Mouse (Mus musculus): ENCODE data around the gene H2afy2.

Gene H2afy2

GRCm38 (mm10) chr10:61783621-61784251 is at the start of gene H2afy2:
Gene H2afy2 (minus strand): TSS chr10:61784147.
- DNase-seq, result peak; percentile 2 to 3

- DNase-seq, result no peak
Measured at GRCm38 (mm10) chr10:61832713-61833112, 48.8 kb upstream of the H2afy2 start.

- DNase-seq, result no peak
Measured at GRCm38 (mm10) chr10:61831741-61832140, 47.8 kb upstream of the H2afy2 start.

DNA sequence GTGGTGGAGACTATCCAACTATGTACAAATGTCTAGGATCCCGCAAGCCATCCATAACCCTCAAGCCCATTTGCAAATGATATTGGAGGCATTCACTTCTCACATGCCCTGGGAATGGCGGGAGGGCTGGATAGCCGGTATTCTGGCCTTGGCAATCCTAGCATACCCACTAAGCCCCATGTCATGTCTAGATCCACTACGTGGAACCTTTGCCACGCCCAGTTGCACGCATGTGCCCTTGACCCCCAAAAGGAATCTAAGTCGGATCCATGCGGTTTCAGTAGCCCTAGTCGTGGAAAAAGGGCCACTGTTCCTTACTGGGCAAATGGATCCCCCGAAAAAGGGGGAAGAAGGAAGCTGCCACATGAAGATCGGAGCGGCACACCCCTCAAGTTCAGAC is 47.3 kb upstream of the H2afy2 start:
- DNase-seq, result no peak

GRCm38 (mm10) chr10:61830817-61831216 is 46.9 kb upstream of the H2afy2 start:
- no peak for DNase-seq

DNA sequence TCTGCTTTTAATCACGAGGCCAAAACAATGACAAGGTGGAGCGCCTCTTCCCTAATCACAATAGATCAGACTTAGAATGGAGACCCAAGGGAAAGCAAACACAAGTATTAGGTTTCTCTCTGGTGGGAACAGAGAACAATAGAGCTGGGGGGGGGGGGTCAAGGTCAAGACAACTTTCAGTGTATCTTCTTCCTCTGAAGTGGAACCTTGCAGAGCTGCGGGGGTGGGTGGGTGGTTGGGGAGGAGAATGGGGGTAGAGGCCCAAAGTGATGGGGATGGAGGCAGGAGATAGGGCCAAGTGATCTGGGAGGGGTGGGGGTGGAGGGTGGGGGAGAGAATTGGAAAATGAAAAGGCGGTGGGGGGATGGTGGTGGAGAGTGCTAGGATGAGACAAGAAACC is 45.1 kb upstream of the H2afy2 start:
- DNase-seq, result no peak

DNA sequence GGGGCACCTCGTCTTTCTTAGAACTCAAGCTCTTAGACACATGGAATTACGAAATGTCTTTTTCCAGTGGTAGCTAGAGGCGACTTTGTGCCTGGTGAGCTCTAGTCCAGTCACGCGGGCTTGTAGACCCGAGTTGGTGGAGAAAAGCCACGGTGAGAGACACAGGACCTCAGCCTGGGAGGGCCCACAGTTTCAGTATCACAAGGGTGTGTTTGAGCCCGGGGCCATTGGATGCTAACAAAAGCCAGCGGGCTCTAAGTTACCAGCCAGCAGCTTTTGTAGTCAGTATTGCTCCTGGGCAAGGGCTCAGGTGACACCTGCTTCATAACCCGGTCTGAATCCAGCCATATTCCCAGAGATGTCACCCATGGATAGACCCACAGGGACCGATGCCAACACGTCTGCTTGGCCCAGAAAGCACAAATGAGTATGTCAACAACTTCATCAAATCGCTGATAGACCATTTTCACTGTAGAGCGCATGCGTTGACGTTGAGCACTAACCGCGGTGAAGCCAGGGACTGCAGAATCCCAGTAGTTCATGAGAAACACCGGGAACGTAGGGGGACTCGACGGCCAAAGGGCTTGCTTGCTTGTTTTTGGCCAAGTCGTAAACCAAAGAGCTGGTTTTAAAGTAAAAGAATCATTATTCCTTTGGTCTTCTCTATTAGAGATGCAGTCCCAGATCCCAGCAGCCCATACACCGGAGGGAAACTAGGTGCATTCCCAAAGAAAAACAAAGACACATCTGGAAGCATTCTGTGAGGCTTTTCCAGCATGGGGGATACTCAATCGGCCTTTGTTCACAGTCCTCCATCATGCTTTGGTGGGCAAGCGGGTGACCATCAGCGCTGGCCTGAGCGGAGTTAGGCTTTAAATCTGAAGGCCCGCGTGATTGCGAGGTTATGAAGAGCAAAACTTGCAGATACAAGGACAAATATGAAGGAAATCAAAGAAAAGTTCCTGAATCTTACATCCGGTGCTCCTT is 44.3 kb upstream of the H2afy2 start:
- DNase-seq, result no peak

DNA sequence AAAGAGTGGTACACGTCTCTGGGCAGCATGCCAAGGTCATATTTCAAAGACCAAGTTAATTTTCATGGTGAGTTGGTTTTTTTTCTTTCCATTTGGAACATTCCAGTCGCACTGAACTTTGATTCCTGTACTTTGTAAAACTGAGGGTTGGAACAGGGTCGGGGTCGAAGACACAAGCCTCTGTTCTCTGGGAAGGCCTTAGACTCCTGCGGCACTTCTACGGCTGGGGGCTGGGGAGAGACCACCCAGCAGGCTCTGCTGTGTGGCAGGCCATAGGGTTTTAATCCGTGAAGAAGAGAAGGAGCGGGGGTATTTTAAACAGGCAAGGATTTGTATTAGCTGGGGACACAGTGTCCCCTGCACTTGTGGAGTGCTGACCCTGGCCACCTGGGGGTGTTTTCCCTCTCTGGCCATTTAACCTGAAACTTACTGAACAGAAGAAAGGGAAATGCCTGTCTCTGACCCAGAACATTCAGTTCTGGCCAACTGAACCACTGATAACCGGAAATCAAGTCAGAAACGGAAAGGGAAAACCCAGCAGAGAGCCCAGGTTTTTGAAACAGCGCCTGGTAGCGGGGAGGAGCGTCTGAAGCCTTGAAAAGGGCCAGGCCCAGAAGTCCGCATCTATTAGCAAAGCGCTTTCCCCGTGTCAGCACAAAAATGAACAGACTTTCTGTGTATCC is 42.9 kb upstream of the H2afy2 start:
- no peak for DNase-seq

DNA sequence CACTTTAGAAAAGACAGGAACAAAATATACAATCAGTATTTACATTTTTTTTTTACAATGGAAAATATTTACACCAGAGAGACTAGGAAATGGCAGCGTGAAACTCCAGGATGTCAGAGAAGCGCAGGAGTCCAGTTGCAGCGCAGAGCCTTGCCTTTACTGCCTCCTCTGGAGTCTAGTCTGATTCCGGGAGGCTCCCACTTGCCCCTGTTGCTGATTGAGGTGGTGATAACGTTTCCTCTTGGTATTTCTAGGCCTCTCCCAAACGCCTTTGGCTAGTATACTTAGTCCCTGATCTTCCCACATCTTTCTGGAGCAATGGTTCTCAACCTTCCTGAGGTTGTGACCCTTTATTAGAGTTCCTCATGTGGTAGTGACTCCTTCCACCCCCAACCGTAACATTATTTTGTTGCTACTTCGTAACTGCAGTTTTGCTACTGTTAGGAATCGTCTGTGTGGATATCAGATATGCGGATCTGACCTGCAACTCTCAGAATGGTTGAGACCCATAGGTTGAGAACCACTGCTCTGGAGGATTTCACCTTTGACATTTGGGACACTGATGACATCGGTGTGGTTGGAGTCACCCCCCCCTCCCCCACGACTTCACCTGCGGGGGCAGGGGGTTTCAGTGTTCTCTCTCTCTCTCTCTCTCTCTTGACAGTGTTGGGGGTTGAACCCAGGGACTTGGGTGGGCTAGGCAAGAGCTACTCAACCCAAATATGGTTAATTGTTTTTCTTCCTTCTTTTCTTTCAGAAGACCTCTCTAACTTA is 42.2 kb upstream of the H2afy2 start:
- no peak for DNase-seq

DNA sequence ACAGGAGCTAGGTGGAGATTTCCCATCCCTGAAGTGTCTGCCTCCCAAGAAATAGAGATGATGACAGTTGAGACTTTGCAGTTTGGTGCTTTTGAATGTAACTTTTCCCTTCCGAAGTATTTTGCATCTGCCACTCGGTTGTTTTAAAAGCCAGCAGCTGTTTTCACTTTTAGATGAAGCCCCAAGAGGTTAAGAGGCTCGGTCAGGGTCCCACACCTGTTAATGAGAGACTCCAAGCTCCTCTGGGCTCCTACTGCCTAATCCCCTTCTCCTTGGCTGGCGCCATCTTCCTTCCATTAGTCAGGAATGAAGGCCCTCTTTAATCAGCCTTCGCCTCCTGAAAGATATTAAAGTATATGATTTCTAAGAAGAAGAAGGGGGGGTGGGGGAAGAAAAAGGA is 41.6 kb upstream of the H2afy2 start:
- DNase-seq, result no peak

GRCm38 (mm10) chr10:61823731-61824115 is 39.8 kb upstream of the H2afy2 start:
- no peak for DNase-seq

DNA sequence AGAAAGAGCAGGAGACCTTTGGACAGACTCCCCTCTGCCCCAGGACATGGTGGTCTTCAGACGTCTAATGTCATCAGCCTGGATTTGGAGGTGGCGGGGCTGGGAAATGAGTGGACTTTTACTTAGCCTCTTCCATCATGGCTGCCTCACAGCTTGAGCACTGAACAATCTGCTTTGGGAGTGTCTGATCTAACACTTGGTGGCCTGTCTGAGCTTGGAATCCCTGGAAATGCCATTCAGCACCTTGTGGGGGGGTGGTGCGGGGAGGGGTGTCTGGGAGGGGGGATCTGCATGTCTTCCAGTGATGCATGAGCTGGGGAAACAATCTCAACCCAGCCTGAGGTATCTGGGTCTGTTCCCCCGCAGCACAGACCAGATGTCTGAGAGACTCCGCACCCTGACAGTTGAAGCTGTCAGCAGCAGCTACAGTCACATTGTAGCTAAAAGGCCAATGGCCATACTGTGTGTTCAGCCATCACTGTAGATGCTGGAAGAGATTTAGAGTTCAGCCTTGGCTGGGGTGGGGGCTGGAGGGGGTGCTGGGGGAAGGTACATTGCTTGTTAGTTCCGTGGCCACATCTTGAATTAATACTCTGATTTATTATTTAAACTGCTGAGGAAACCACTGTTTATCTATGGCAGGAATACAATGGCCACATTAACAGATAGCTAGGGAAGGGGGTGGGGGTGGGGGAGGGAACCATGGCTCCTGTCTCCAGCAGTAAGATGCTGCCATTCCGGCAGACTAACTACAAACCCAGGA is 39.2 kb upstream of the H2afy2 start:
- no peak for DNase-seq

DNA sequence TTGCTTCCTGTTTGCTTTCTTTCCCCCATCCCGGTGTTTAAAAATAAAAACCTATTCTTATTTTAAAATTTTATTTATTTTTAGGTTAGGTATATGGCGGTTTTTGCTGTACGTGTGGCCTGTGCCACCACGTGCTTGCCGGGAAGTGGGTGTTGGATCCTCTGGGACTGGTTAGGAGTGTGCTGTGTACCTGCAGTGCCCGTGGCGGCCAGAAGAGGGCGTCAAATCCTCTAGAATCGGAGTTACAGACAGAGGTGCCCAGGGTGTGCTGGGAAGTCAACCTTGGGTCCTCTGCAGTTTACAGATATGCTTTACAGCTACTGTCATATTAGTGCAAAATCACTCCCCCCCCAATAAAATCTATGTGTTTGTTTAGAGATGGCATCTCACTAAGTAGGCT is 36.1 kb upstream of the H2afy2 start:
- DNase-seq, result no peak

DNA sequence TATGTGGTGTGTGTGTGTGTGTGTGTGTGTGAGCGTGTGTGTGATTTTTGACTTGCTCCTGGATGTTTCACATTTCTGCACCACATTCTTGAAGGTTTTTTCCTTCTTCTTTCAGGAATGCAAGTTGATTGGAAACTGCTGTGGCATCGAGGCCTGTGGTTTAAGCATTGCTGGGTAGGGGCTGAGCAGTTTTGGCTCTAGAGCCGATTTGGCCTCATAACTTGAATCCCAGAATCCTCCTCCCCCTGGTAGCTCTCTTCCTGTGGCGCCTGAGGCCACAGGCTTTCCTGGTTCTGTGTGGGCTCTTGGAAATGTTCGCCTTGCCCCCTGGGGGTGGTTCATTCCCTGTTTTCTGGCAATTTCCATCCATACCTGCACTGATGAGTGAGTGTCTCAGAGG is 28.0 kb upstream of the H2afy2 start:
- no peak for DNase-seq

- DNase-seq, result no peak
Measured at GRCm38 (mm10) chr10:61798133-61798576, 14.2 kb upstream of the H2afy2 start.

GRCm38 (mm10) chr10:61795458-61795857 is 11.5 kb upstream of the H2afy2 start:
- DNase-seq, result no peak

GRCm38 (mm10) chr10:61794971-61795370 is 11.0 kb upstream of the H2afy2 start:
- DNase-seq, result no peak

DNA sequence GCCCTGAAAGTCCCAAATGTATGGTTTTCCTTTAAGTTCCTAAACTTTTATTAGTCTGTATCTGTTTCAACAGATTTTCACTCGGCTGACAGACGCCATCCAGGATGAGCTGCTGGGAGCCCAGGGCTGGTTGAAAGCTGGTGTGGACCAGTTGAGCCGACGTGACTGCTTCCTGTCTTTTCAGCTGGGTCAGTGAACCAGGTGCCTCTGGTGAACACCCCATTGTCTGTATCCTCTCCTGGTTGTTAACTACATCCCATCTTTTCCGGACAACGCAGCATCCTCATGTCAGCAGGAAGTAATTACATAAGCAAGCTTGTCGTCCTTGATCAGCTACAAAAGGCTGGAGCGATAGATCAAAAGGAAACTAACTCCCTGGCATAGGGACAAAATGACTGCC is 9.1 kb upstream of the H2afy2 start:
- no peak for DNase-seq

- DNase-seq, result no peak
Measured at GRCm38 (mm10) chr10:61788499-61788898, 4.6 kb upstream of the H2afy2 start.

DNA sequence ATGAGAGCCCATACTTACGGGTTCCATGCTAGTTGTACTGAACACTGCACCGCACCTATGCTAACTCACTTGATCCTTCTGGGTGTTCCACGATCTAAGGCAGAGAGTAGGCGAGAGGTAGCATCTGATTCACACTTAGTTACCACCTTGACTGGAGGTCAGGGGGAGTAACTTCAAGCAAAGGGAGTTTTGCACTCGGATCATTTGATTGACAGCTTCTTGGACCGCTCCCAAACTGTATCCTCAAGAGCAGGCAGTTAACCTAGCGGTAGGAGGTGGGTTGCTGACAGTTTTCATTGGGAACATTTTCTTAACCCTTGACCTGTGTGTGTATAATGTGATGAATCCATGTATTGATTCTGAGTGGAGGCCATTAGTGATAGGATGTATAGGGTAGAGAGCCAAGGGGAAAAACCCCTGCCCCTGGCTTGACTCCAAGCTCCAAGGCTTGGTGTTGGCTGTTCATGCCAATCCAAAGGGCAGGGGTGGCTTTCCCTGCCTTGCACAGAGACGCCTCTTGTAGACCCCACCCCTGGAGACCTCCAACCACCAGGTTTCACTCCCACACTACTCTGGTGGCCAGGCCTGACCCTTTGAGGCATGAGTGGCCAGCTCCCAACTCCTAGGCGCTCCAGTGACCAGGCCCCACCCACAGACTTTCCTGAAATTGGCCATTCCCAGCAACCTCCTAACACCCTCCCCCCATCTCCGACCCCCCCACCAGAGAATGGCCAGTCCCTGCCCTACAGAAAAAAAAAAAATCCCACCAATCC is 3.8 kb upstream of the H2afy2 start:
- DNase-seq, result no peak

- DNase-seq, result no peak
Measured at GRCm38 (mm10) chr10:61784414-61784813, 467 bp upstream of the H2afy2 start.
